Mouse (Mus musculus) heart, embryonic 14.5 days (tissue): ENCODE data around the gene Olfr1377. TPM values are rescaled to one million over a fixed set of nuclear protein-coding genes. Genes with fewer than 3 reads are reported as not detected.

Source experiments
- ATAC-seq: fragments of 200-750 bp; cut with Nextera tagmentation; 2 replicates; pipeline ENCODE4 v1.8.0; 2017; ENCODE audit warnings: low read depth, moderate TSS enrichment; ENCODE audit not compliant: insufficient number of reproducible peaks, insufficient read depth, low FRiP score
- H3K27ac ChIP-seq, 2 experiments: fragments of 200-500 bp in 1 of 2; fragments of 300-500 bp in 1 of 2; sonication (generic) in 1 of 2; replicated peaks in 1 of 2; 2 replicates each; pipeline ENCODE4 v1.5.1; 2012 to 2014; ENCODE audit warnings: low read depth in 2 of 2, low read length in 2 of 2, control low read depth in 1 of 2, mild to moderate bottlenecking in 1 of 2, mixed read lengths in 1 of 2; ENCODE audit not compliant: control insufficient read depth in 1 of 2, insufficient read depth in 1 of 2
- H3K27me3 ChIP-seq: fragments of 300-500 bp; sonication (generic); 2 replicates; pipeline ENCODE4 v1.6.1; 2014; ENCODE audit warnings: mild to moderate bottlenecking, low read length, control low read depth; ENCODE audit not compliant: control insufficient read depth, insufficient read depth
- H3K36me3 ChIP-seq: fragments of 300-500 bp; sonication (generic); 2 replicates; pipeline ENCODE4 v1.6.1; 2014; ENCODE audit warnings: mild to moderate bottlenecking, control low read depth, low read length, mixed read lengths; ENCODE audit not compliant: control insufficient read depth, insufficient read depth
- H3K4me1 ChIP-seq, 2 experiments: fragments of 200-500 bp in 1 of 2; fragments of 300-500 bp in 1 of 2; sonication (generic) in 1 of 2; 2 replicates each; pipeline ENCODE4 v1.6.1; 2012 to 2014; ENCODE audit warnings: low read length in 2 of 2, control low read depth in 1 of 2, mixed read lengths in 1 of 2; ENCODE audit not compliant: control insufficient read depth in 2 of 2, insufficient read depth in 2 of 2
- H3K4me2 ChIP-seq: fragments of 300-500 bp; sonication (generic); 2 replicates; pipeline ENCODE4 v1.6.1; 2014; ENCODE audit warnings: mild to moderate bottlenecking, low read length
- H3K4me3 ChIP-seq, 2 experiments: fragments of 200-500 bp in 1 of 2; fragments of 300-500 bp in 1 of 2; sonication (generic) in 1 of 2; 2 replicates each; pipeline ENCODE4 v1.5.1; 2012 to 2014; ENCODE audit warnings: low read length in 2 of 2, mild to moderate bottlenecking in 2 of 2, control low read depth in 1 of 2, low read depth in 1 of 2, moderate library complexity in 1 of 2; ENCODE audit not compliant: control insufficient read depth in 1 of 2, insufficient read depth in 1 of 2
- H3K9ac ChIP-seq: fragments of 300-500 bp; sonication (generic); 2 replicates; pipeline ENCODE4 v1.6.1; 2014; ENCODE audit warnings: mild to moderate bottlenecking, low read length
- H3K9me3 ChIP-seq: fragments of 300-500 bp; sonication (generic); 2 replicates; pipeline ENCODE4 v1.6.1; 2016; ENCODE audit warnings: low read length, control low read depth; ENCODE audit not compliant: control insufficient read depth
- WGBS: fragments of 180-500 bp; shearing (Covaris S2); extraction: QIAGEN DNeasy Blood & Tissue Kit; methylation state at CpG from one replicate; pipeline ENCODE4 v1.1.7; 2014; 5-methylcytosine and 5-hydroxymethylcytosine counted together
- polyA plus RNA-seq: library from polyadenylated mRNA; unstranded; fragments of >200 nt; fragmentation: Nextera tagmentation; extraction: Ambion mirVana; gene quantifications from 2 replicates; pipeline ENCODE4 v1.2.1, GENCODE M21; 2014

The Olfr1377 gene
- polyA plus RNA-seq = not detected in 2 replicates

DNA sequence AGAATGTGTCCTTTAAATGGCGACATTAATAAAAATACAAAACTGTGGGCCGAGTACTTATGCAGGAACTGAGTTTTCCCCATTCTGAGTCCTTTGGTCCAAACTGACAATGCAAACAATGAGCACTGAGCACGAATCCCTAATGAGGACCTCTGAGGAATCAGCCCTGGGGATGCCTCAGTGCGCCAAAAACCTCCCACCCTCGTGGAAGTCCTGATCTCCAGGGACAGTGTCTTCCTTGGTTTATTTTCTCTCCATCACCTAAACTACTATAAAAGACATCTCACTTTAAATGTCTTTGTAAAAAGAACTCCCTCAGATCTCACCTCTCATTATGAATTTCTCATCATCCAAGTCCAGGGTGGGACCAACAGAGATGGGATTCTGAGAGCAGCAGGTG, at the start of gene Olfr1377:
Gene Olfr1377, plus strand, starts transcription at position 301 of the 400 bp plus-strand sequence.
- no peaks in the 10 kb centered on the region for H3K9me3 ChIP-seq
- no peak for ATAC-seq
- H3K36me3 ChIP-seq = no peaks in the 10 kb centered on the region
- H3K27me3 ChIP-seq = peaks cover 29% of the 10 kb centered on the region
- no peak within 1 kb of the TSS for H3K4me3 ChIP-seq
- H3K4me2 ChIP-seq = no peak within 1 kb of the TSS
- no peak within 1 kb of the TSS for H3K9ac ChIP-seq
- H3K27ac ChIP-seq = no peak within 1 kb of the TSS
- H3K4me1 ChIP-seq = peaks cover 0 to 3% of the 10 kb centered on the region in 2 experiments; a peak in 1 of 4 replicates
- WGBS = 59% methylated on average over 5 of the region's 5 CpGs

DNA sequence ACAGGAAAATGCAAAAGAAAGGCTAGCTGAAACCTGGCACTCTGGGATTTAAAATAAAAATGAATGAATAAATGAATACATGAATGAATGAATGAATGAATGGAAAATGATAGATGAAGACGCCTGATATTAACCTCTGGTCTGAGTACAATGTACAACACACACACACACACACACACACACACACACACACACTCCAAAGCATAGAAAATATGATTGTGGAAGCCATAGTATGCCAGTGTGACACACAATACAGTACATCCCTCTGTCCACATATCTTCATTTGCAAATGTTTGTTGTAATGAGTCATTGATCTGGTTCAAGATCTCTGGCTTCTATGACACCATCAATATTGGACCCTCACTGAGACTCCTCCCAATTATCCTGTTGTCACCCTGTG, 49.7 kb upstream of the Olfr1377 start:
- no peak for ATAC-seq
- H3K27me3 ChIP-seq = peaks cover 6% of the 10 kb centered on the region
- H3K9ac ChIP-seq = no peak overlapping the region
- 79% methylated on average over 1 of the region's 1 CpGs for WGBS
- H3K4me3 ChIP-seq = peak overlapping the region in 1 of 2 experiments; percentile 80; a peak in 1 of 4 replicates
- peak overlapping the region; percentile 98 for H3K4me2 ChIP-seq
- no peaks in the 10 kb centered on the region for H3K36me3 ChIP-seq
- peaks cover 5 to 9% of the 10 kb centered on the region in 2 experiments; a peak in 1 of 4 replicates for H3K4me1 ChIP-seq
- no peak overlapping the region for H3K27ac ChIP-seq
- no peaks in the 10 kb centered on the region for H3K9me3 ChIP-seq

DNA sequence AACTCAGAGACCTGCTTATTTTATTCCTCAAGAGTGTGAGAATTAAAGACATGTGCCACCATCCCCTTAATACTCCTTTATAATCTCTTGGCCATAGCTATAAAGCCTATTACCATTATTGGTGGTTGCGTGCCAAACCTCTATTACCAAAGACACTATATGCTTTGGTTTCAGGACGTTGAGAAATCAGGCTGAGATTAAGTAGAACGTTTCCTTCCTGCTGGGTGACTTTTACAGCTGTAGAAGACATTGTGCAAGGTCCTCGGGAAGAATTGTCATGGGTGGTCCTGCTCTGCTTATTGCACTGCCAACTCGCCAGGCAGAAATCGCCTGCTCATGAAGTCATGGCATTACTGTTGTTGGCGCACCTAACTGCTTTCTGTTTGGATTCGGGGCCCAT, 43.3 kb upstream of the Olfr1377 start:
- peaks cover 20% of the 10 kb centered on the region; the same call in 1 of the 2 replicates for H3K27me3 ChIP-seq
- 71% methylated on average over 8 of the region's 8 CpGs for WGBS
- no peak for ATAC-seq
- no peaks in the 10 kb centered on the region for H3K4me1 ChIP-seq
- H3K9me3 ChIP-seq = no peaks in the 10 kb centered on the region
- no peak overlapping the region for H3K4me3 ChIP-seq
- H3K4me2 ChIP-seq = no peak overlapping the region
- H3K27ac ChIP-seq = no peak overlapping the region
- no peak overlapping the region for H3K9ac ChIP-seq
- H3K36me3 ChIP-seq = no peaks in the 10 kb centered on the region

DNA sequence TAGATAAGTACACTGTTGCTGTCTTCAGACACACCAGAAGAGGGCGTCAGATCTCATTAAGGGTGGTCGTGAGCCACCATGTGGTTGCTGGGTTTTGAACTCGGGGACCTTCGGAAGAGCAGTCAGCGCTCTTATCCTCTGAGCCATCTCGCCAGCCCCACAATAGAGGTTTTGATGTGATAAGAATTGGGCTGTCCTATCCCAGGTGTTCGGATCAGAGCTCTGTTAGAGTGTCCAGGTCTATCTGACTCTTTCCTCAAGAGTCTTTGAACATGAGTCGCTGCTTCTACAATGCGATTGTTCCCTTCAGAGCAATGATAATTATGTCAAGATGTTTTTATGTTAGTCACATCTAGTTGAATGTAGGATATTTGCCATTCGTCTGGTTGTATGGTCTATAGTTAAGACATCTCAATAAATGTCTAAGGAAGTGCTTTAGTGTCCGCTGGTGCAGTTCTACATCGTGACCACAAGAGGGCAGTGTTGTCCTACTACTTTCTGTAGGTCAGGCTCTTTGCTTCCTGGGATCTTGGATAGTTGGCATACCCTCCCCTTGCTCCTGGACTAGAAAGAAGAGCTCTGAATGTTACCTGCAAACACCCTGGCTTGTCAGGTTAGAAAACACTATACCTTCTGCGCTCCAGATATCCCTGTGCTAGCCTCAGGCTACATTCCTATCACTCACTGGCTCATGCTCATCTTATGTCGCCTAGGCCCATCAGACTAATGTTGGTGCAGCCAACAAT, 42.0 kb upstream of the Olfr1377 start:
- WGBS = 30% methylated on average over 14 of the region's 14 CpGs
- no peak for ATAC-seq
- Histone ChIP-seq H3K4me2 (no peak overlapping the region), H3K36me3 (no peaks in the 10 kb centered on the region), H3K27ac (no peak overlapping the region), H3K9ac (no peak overlapping the region), H3K27me3 (peaks cover 25% of the 10 kb centered on the region), H3K4me1 (no peaks in the 10 kb centered on the region), H3K4me3 (no peak overlapping the region), H3K9me3 (no peaks in the 10 kb centered on the region)

DNA sequence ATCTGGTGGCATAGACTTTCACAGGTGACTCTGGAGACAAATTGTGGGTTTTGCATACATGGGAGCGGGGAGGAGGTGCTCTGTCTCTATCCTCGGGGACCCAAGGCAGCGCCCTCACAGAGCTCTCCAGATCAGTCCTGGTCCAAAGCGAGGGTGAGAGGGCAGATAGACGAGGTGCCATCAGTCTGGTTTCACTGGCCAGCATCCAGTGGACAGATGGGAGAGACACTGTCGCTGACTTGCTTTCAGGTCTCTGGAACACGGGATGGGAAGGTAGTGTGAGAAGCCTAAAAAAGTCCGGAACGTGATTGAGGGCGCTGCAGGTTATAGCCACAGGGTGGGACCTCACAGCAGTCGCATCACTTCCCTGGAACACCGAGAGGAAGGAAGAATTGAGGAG, 39.4 kb upstream of the Olfr1377 start:
- H3K9ac ChIP-seq = no peak overlapping the region
- no peak overlapping the region for H3K27ac ChIP-seq
- H3K27me3 ChIP-seq = peaks cover 29% of the 10 kb centered on the region
- no peak overlapping the region for H3K4me3 ChIP-seq
- H3K4me2 ChIP-seq = no peak overlapping the region
- WGBS = 57% methylated on average over 12 of the region's 12 CpGs
- no peak for ATAC-seq
- H3K4me1 ChIP-seq = no peaks in the 10 kb centered on the region
- H3K9me3 ChIP-seq = no peaks in the 10 kb centered on the region
- H3K36me3 ChIP-seq = no peaks in the 10 kb centered on the region

DNA sequence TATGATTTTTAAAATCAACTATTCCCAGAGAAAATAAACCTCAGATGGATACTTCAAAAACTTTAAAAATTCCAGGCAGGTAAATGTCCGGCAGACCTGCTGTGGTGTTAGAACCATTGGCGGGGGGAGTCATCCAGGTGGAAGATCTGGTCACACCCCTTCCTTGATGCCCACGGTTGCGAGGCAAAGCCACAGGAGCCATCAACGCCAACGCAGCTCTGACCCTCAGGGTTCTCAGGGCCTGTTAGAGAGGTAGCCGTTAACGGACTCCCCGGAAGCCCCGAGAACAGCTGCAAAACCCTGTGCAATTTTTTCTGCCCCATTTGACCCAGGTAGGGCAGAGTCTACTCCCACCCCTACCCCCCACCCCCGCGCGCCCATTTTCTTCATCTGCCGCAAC, 38.3 kb upstream of the Olfr1377 start, which contains the start of gene 4933414I15Rik:
Gene 4933414I15Rik, minus strand, starts transcription at position 260 of the 400 bp plus-strand sequence.
- ATAC-seq = no peak
- H3K27me3 ChIP-seq = peaks cover 29% of the 10 kb centered on the region
- H3K9me3 ChIP-seq = no peaks in the 10 kb centered on the region
- 67% methylated on average over 14 of the region's 14 CpGs for WGBS
- no peak within 1 kb of the TSS for H3K9ac ChIP-seq
- no peaks in the 10 kb centered on the region for H3K4me1 ChIP-seq
- H3K27ac ChIP-seq = no peak within 1 kb of the TSS
- H3K4me3 ChIP-seq = no peak within 1 kb of the TSS
- no peak within 1 kb of the TSS for H3K4me2 ChIP-seq
- H3K36me3 ChIP-seq = no peaks in the 10 kb centered on the region

DNA sequence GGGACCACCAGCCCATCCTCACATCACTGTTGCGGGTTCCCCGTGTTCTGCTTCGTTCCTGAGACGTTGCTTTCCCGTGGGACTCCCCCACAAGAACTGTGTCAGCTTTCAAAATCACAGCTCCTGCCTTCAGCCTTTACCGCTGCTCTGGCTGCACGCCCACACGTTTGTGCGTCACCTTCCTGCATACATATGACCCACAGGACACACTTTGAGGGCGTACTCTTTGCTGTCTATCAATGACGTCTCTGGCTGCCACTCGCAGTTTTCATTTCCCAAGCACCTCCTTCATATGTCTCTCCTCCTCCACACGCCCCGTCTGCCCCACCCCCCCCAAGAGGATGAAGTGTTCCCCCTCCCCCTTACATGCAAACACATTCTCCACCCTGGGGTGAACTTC, 29.5 kb upstream of the Olfr1377 start:
- Histone ChIP-seq H3K4me2 (no peak overlapping the region), H3K4me1 (no peaks in the 10 kb centered on the region), H3K4me3 (no peak overlapping the region), H3K27ac (no peak overlapping the region), H3K27me3 (peaks cover 22% of the 10 kb centered on the region; the same call in 1 of the 2 replicates), H3K36me3 (no peaks in the 10 kb centered on the region), H3K9me3 (no peaks in the 10 kb centered on the region), H3K9ac (no peak overlapping the region)
- no peak for ATAC-seq
- WGBS = 54% methylated on average over 14 of the region's 14 CpGs
